Mouse (Mus musculus) monocyte, adult 5-6 weeks (primary cell): ENCODE results near the gene Tcl1b1. TPM values are rescaled to one million over a fixed set of nuclear protein-coding genes. Genes with fewer than 3 reads are reported as not detected.
"Not testable (repeated sequence)": the region's sequence is repeated elsewhere in the genome, so short reads cannot be mapped to it uniquely, and the experiment has no call there.

ENCODE experiments used
- ATAC-seq: fragments of 153-309, 156-312 bp; replicated peaks from 2 replicates; pipeline ENCODE4 v1.8.0; 2017; ENCODE audit warnings: mild to moderate bottlenecking; ENCODE audit not compliant: low TSS enrichment, insufficient number of reproducible peaks, severe bottlenecking, poor library complexity, low FRiP score
- total RNA-seq: library from RNA; stranded (forward); fragments of 200-1000, 200-491, 200-594 nt; gene quantifications from 3 replicates; pipeline ENCODE4 v1.2.3, GENCODE M21; 2017

Gene Tcl1b1
- not detected in 3 replicates for total RNA-seq

GRCm38 (mm10) chr12:105159390-105159789 is at the start of gene Tcl1b1:
Gene Tcl1b1 (plus strand): TSS chr12:105159690.
- no peak for ATAC-seq

- no peak for ATAC-seq
Observed at GRCm38 (mm10) chr12:105109812-105110211, 49.7 kb upstream of the Tcl1b1 start.

- no peak for ATAC-seq
Observed at GRCm38 (mm10) chr12:105112321-105112988, 47.0 kb upstream of the Tcl1b1 start.

GRCm38 (mm10) chr12:105116648-105117047 is 42.8 kb upstream of the Tcl1b1 start:
- ATAC-seq, result no peak

- ATAC-seq, result no peak
Observed at GRCm38 (mm10) chr12:105125362-105125761, 34.1 kb upstream of the Tcl1b1 start.

GRCm38 (mm10) chr12:105126516-105126915 is 33.0 kb upstream of the Tcl1b1 start:
- no peak for ATAC-seq

- no peak for ATAC-seq
Observed at GRCm38 (mm10) chr12:105127607-105128006, 31.9 kb upstream of the Tcl1b1 start.

- not testable (repeated sequence) for ATAC-seq
Observed at GRCm38 (mm10) chr12:105129494-105130205, 29.8 kb upstream of the Tcl1b1 start.

GRCm38 (mm10) chr12:105134167-105134566 is 25.3 kb upstream of the Tcl1b1 start:
- ATAC-seq, result not testable (repeated sequence)

- not testable (repeated sequence) for ATAC-seq
Observed at GRCm38 (mm10) chr12:105134826-105135225, 24.7 kb upstream of the Tcl1b1 start.

GRCm38 (mm10) chr12:105137729-105138128 is 21.8 kb upstream of the Tcl1b1 start:
- not testable (repeated sequence) for ATAC-seq

- ATAC-seq, result no peak
Observed at GRCm38 (mm10) chr12:105143096-105143495, 16.4 kb upstream of the Tcl1b1 start.

- 0 out of 2 replicates have a peak, but pooled peaks have one; percentile 35 for ATAC-seq
Observed at GRCm38 (mm10) chr12:105144928-105145327, 14.6 kb upstream of the Tcl1b1 start.

- no peak for ATAC-seq
Observed at GRCm38 (mm10) chr12:105145714-105146113, 13.8 kb upstream of the Tcl1b1 start, which contains the start of gene Tcl1b2. Gene Tcl1b2 (plus strand): TSS chr12:105146014.

- not testable (repeated sequence) for ATAC-seq
Observed at GRCm38 (mm10) chr12:105155286-105155685, 4.2 kb upstream of the Tcl1b1 start.

- ATAC-seq, result no peak
Observed at GRCm38 (mm10) chr12:105158842-105159241, 648 bp upstream of the Tcl1b1 start.

- no peak for ATAC-seq
Observed at GRCm38 (mm10) chr12:105166734-105167133, 7.2 kb downstream of the Tcl1b1 start.

GRCm38 (mm10) chr12:105173366-105173765 is 13.9 kb downstream of the Tcl1b1 start:
- no peak for ATAC-seq

- ATAC-seq, result not testable (repeated sequence)
Observed at GRCm38 (mm10) chr12:105174318-105174717, 14.8 kb downstream of the Tcl1b1 start.

GRCm38 (mm10) chr12:105176044-105176443 is 16.6 kb downstream of the Tcl1b1 start, which contains the start of gene Tcl1b5:
Gene Tcl1b5 (plus strand): TSS chr12:105176344.
- ATAC-seq, result not testable (repeated sequence)
